Mouse (Mus musculus) CH12.LX (cell line): ENCODE measurements around the gene Igflr1. TPM values are rescaled to one million over a fixed set of nuclear protein-coding genes. Genes with fewer than 3 reads are reported as not detected.

ENCODE experiments used
- DNase-seq: peaks from one replicate; pipeline ENCODE4 v3.0.0-alpha.2; 2013; ENCODE audit errors: extremely low read depth
- H3K27ac ChIP-seq: 2 replicates; pipeline ENCODE4 v1.5.1; 2012; ENCODE audit warnings: low read depth, mild to moderate bottlenecking, control low read depth, moderate library complexity; ENCODE audit not compliant: insufficient read depth
- H3K27me3 ChIP-seq: replicated peaks from 2 replicates; pipeline ENCODE3; 2012; ENCODE audit warnings: inconsistent platforms
- H3K36me3 ChIP-seq, 2 experiments: replicated peaks in 1 of 2; 2 replicates each; pipeline versions ENCODE3 to v1.6.1; 2012; ENCODE audit warnings: inconsistent platforms in 1 of 2, low read length in 1 of 2, mild to moderate bottlenecking in 1 of 2, mixed read lengths in 1 of 2, moderate library complexity in 1 of 2; ENCODE audit not compliant: control insufficient read depth in 1 of 2, insufficient read depth in 1 of 2
- H3K4me1 ChIP-seq, 2 experiments: 2 replicates each; pipeline ENCODE4 v1.6.1; 2012; ENCODE audit warnings: inconsistent platforms in 1 of 2, moderate library complexity in 1 of 2; ENCODE audit not compliant: insufficient read depth in 2 of 2, control insufficient read depth in 1 of 2
- H3K4me2 ChIP-seq: 2 replicates; pipeline ENCODE4 v1.6.1; 2012; ENCODE audit warnings: low read depth, mild to moderate bottlenecking, control low read depth; ENCODE audit not compliant: poor library complexity, insufficient read depth, severe bottlenecking
- H3K4me3 ChIP-seq, 3 experiments: fragments of 150-350 bp in 1 of 3; sonication (generic) in 1 of 3; replicated peaks in 1 of 3; 2 replicates each; pipeline versions ENCODE3 to v1.5.1; 2011 to 2012; ENCODE audit warnings: low read depth in 2 of 3, low read length in 2 of 3, mild to moderate bottlenecking in 2 of 3, moderate library complexity in 2 of 3, control low read depth in 1 of 3, improper control_type of control experiment in 1 of 3, inconsistent platforms in 1 of 3, mixed read lengths in 1 of 3; ENCODE audit not compliant: poor library complexity in 1 of 3
- H3K79me2 ChIP-seq: replicated peaks from 2 replicates; pipeline ENCODE4 v1.6.1; 2012; ENCODE audit warnings: mild to moderate bottlenecking, moderate library complexity; ENCODE audit not compliant: control insufficient read depth, poor library complexity, insufficient read depth, severe bottlenecking; ENCODE audit errors: extremely low read depth
- H3K9ac ChIP-seq: 2 replicates; pipeline ENCODE4 v1.6.1; 2012; ENCODE audit warnings: low read depth, mild to moderate bottlenecking, control low read depth, moderate library complexity; ENCODE audit not compliant: insufficient read depth
- H3K9me3 ChIP-seq: replicated peaks from 2 replicates; pipeline ENCODE3; 2012; ENCODE audit warnings: low read length, inconsistent platforms, mixed read lengths
- BHLHE40 ChIP-seq: IDR thresholded peaks from 2 replicates; pipeline ENCODE4 v1.6.1; 2011; ENCODE audit warnings: mild to moderate bottlenecking, low read depth, low read length, improper control_type of control experiment
- CHD1 ChIP-seq: IDR thresholded peaks from 2 replicates; pipeline ENCODE4 v1.6.1; 2012; ENCODE audit warnings: low read depth, low read length, improper control_type of control experiment, inconsistent platforms
- CHD2 ChIP-seq: IDR thresholded peaks from 2 replicates; pipeline ENCODE4 v1.6.1; 2011; ENCODE audit warnings: low read length, improper control_type of control experiment
- CTCF ChIP-seq, 2 experiments: IDR thresholded peaks in 1 of 2; conservative IDR thresholded peaks in 1 of 2; 2 replicates each; pipeline ENCODE4 v1.5.1; 2011 to 2012; ENCODE audit warnings: low read depth in 2 of 2, low read length in 2 of 2, improper control_type of control experiment in 1 of 2, inconsistent platforms in 1 of 2, mild to moderate bottlenecking in 1 of 2, moderate library complexity in 1 of 2
- ELF1 ChIP-seq: IDR thresholded peaks from 2 replicates; pipeline ENCODE4 v1.6.1; 2014; ENCODE audit warnings: low read depth, mild to moderate bottlenecking, inconsistent platforms, low read length, improper control_type of control experiment
- EP300 ChIP-seq: IDR thresholded peaks from 2 replicates; pipeline ENCODE4 v1.6.1; 2011; ENCODE audit warnings: low read length, improper control_type of control experiment
- HCFC1 ChIP-seq: IDR thresholded peaks from 2 replicates; pipeline ENCODE4 v1.6.1; 2012; ENCODE audit warnings: low read depth, mild to moderate bottlenecking, inconsistent platforms, low read length, improper control_type of control experiment
- KAT2A ChIP-seq: IDR thresholded peaks from 2 replicates; pipeline ENCODE4 v1.6.1; 2012; ENCODE audit warnings: low read length, improper control_type of control experiment, inconsistent platforms; ENCODE audit not compliant: insufficient replicate concordance
- MAZ ChIP-seq: IDR thresholded peaks from 2 replicates; pipeline ENCODE4 v1.6.1; 2012; ENCODE audit warnings: low read depth, mild to moderate bottlenecking, inconsistent platforms, low read length, improper control_type of control experiment, moderate library complexity
- MEF2A ChIP-seq: IDR thresholded peaks from 2 replicates; pipeline ENCODE4 v1.6.1; 2014; ENCODE audit warnings: low read depth, mild to moderate bottlenecking, inconsistent platforms, low read length, improper control_type of control experiment, borderline replicate concordance
- NRF1 ChIP-seq: IDR thresholded peaks from 2 replicates; pipeline ENCODE4 v1.6.1; 2014; ENCODE audit warnings: low read depth, mild to moderate bottlenecking, inconsistent platforms, low read length, improper control_type of control experiment, moderate library complexity
- POLR2A ChIP-seq: IDR thresholded peaks from 2 replicates; pipeline ENCODE4 v1.6.1; 2011; ENCODE audit warnings: low read depth, mild to moderate bottlenecking, improper control_type of control experiment, low read length
- RAD21 ChIP-seq: IDR thresholded peaks from 2 replicates; pipeline ENCODE4 v1.6.1; 2011; ENCODE audit warnings: low read depth, mild to moderate bottlenecking, low read length, improper control_type of control experiment, moderate library complexity
- SIN3A ChIP-seq: IDR thresholded peaks from 2 replicates; pipeline ENCODE4 v1.6.1; 2012; ENCODE audit warnings: low read length, improper control_type of control experiment, inconsistent platforms
- TBP ChIP-seq: conservative IDR thresholded peaks from 2 replicates; pipeline ENCODE4 v1.6.1; 2011; ENCODE audit warnings: low read depth, low read length, improper control_type of control experiment
- ZKSCAN1 ChIP-seq: IDR thresholded peaks from 2 replicates; pipeline ENCODE4 v1.6.1; 2012; ENCODE audit warnings: low read depth, inconsistent platforms, low read length, improper control_type of control experiment, borderline replicate concordance
- ZMIZ1 ChIP-seq: IDR thresholded peaks from 2 replicates; pipeline ENCODE4 v1.6.1; 2012; ENCODE audit warnings: low read depth, mild to moderate bottlenecking, inconsistent platforms, low read length, improper control_type of control experiment
- dilution Hi-C: fragments of 300-500 bp; cut with MboI; formaldehyde crosslinking; loops from 2 replicates; pipeline ENCODE4 v1.14.3; 2020; ENCODE audit warnings: low sequenced_read_pairs; ENCODE audit not compliant: extremely low pct_unique_long_range_greater_than_20kb, extremely low pct_ligation_motif_present
- in situ Hi-C: fragments of 300-500 bp; cut with MboI; formaldehyde crosslinking; loops from 3 replicates; pipeline ENCODE4 v1.14.3; 2019; ENCODE audit warnings: low sequenced_read_pairs, low pct_ligation_motif_present, low pct_unique_long_range_greater_than_20kb, mixed read lengths
- polyA plus RNA-seq: library from polyadenylated mRNA; unstranded; fragments of >175 nt; gene quantifications from 2 replicates; pipeline ENCODE4 v1.2.1, GENCODE M21; 2012; ENCODE audit warnings: low read depth; ENCODE audit not compliant: insufficient read length
- total RNA-seq, 2 experiments: library from RNA; depleted of rRNA; stranded (reverse); fragments of 300-350 nt in 1 of 2; fragments of >200 nt in 1 of 2; gene quantifications; 2 replicates each; pipeline ENCODE4 v1.2.3; 2012 to 2014

Igflr1 gene
- total and polyA plus RNA-seq, 3 experiments = 1.3 TPM; not detected in 2

- DNase-seq = no peak
- Histone ChIP-seq H3K36me3 (peaks cover 32 to 48% of the 10 kb centered on the region in 2 experiments), H3K79me2 (peaks cover 25% of the 10 kb centered on the region), H3K27me3 (no peaks in the 10 kb centered on the region), H3K27ac (no peak overlapping the region), H3K4me1 (peaks cover 5 to 39% of the 10 kb centered on the region in 2 experiments; a peak in 3 of 4 replicates), H3K4me3 (no peak overlapping the region), H3K9ac (peak overlapping the region; percentile 98), H3K4me2 (peak overlapping the region; percentile 85), H3K9me3 (no peaks in the 10 kb centered on the region)
- TF ChIP-seq CHD2 = no peak
- TF ChIP-seq EP300 = no peak
- no peak for TF ChIP-seq ZKSCAN1
- TF ChIP-seq MEF2A = no peak
- TF ChIP-seq HCFC1 = no peak
- TF ChIP-seq CTCF (conservative IDR thresholded peaks at IDR 0.05 in 1 of 2, IDR thresholded peaks at IDR 0.05 in 1 of 2; ENCODE audit: low read depth in 2 of 2, low read length in 2 of 2) = no peak
- TF ChIP-seq NRF1 = no peak
- no peak for TF ChIP-seq KAT2A
- no peak for TF ChIP-seq RAD21
- no peak for TF ChIP-seq POLR2A
- no peak for TF ChIP-seq BHLHE40
- no peak for TF ChIP-seq MAZ
- dilution Hi-C loops (no loop called here), in situ Hi-C loops (loop anchor here (5.0 kb wide), 1 partner anchor 49 kb away; no protein-coding TSS in a partner anchor)
These were observed 7.2 kb upstream of the Igflr1 start for GRCm38 (mm10) chr7:30557901-30558514.

DNA sequence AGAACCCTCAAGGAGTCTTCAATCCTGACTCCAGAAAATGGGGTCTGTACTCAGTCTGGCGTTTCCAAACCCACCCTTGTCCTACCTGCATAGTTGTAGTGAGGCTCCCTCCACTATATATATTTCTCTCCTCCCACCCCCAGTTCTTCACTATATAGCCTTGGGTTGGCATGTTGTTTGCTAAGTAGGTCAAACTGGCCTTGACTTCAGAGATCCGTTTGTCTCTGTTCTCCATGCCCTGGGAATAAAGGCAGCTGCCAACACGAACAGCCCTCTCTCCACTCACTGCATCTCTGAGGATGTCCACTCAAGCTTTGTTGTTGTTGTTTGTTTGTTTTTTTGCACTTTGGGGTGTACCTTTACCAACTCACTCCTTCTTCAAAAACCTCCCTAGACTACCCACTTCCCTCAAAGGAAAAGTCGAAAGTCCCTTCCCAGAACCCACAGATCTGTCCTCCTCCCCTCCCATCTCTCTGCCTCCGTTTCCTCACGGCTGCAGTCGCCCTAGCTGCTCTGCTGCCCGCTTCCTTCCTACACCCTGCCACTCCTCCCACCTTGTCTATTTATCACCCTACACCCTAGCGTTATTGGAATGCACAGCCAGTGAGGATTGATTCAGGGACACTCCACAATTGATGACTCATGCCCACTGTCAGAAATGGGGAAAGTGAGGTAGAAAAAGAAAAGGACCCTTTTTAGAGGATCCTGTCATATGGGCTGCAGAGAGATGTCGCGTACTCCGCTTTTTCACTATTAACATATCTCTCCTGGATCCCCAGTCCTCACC lies 6.4 kb upstream of the Igflr1 start:
- H3K9me3 ChIP-seq = no peaks in the 10 kb centered on the region
- no peak for TF ChIP-seq TBP
- TF ChIP-seq NRF1 = no peak
- no peak for TF ChIP-seq ZMIZ1
- TF ChIP-seq ELF1 = no peak
- no peak for TF ChIP-seq SIN3A
- no peak for TF ChIP-seq CHD1
- H3K9ac ChIP-seq = peak overlapping the region; percentile 98
- in situ Hi-C loops = loop anchor here (5.0 kb wide), 1 partner anchor 48 kb away; no protein-coding TSS in a partner anchor
- peak overlapping the region; percentile 70 to 99 (median 99) for H3K4me3 ChIP-seq
- H3K36me3 ChIP-seq = peaks cover 32 to 47% of the 10 kb centered on the region in 2 experiments
- dilution Hi-C loops = no loop called here
- no peaks in the 10 kb centered on the region for H3K27me3 ChIP-seq
- peaks cover 25% of the 10 kb centered on the region for H3K79me2 ChIP-seq
- no peak for DNase-seq
- peak overlapping the region; percentile 63 for H3K27ac ChIP-seq
- H3K4me2 ChIP-seq = peak overlapping the region; percentile 85
- peaks cover 4 to 33% of the 10 kb centered on the region in 2 experiments; a peak in 3 of 4 replicates for H3K4me1 ChIP-seq
